8 mouse cellular contexts compared by ENCODE assay signal in genomic region chr6:124260198-124260931, GRCm38 (mm10). TPM values are rescaled to one million over a fixed set of nuclear protein-coding genes. Genes with fewer than 3 reads are reported as not detected.
A peak's percentile ranks its signal among the peaks of the same experiment; 100 is the strongest.
DNase-seq lines count a peak whose midpoint lies in the region; ATAC-seq and TF ChIP-seq lines count a peak whose summit lies in the region.

No protein-coding gene starts in this region.

- no peaks in the 10 kb centered on the region for H3K9me3 ChIP-seq in intestine, embryonic 15.5 days
- no peaks in the 10 kb centered on the region for H3K9me3 ChIP-seq in midbrain, embryonic 10.5 days (replicated peaks)

- no peak overlapping the region for H3K4me3 ChIP-seq in intestine, embryonic 15.5 days (replicated peaks)
- H3K4me3 ChIP-seq in midbrain, embryonic 10.5 days: no peak overlapping the region
- no peak overlapping the region for H3K4me3 ChIP-seq in small intestine, adult 2 months (ENCODE audit: low read depth, low read length)

- intact Hi-C loops in heart, postnatal 25 days (cut with DNase I): loop anchor here (2.0 kb wide), 1 partner anchor 330 kb away; no protein-coding TSS in a partner anchor
- intact Hi-C loops in left cerebral cortex, postnatal 14 days (cut with DNase I): loop anchor here (2.0 to 5.0 kb wide), 3 partner anchors 328 to 1598 kb away; no protein-coding TSS in a partner anchor

- H3K4me1 ChIP-seq in intestine, embryonic 15.5 days (replicated peaks): no peaks in the 10 kb centered on the region
- no peaks in the 10 kb centered on the region for H3K4me1 ChIP-seq in midbrain, embryonic 10.5 days
- no peaks in the 10 kb centered on the region for H3K4me1 ChIP-seq in small intestine, adult 2 months (ENCODE audit: control insufficient read depth, insufficient read depth, insufficient read length, low read length)

- no peak overlapping the region for H3K9ac ChIP-seq in intestine, embryonic 15.5 days

- peak; percentile 27 to 79 for DNase-seq in heart, adult 18-20 months
- DNase-seq in heart, postnatal 25 days (ENCODE audit: low spot score): no peak
- peak; percentile 9 for DNase-seq in cerebellum, adult 9-11 months
- peak; percentile 70 to 72 for DNase-seq in frontal cortex, postnatal 36 days (ENCODE audit: low spot score in 2 of 2)
- DNase-seq in left cerebral cortex, postnatal 14 days (ENCODE audit: low spot score in 2 of 2): peak; percentile 71 to 85
- DNase-seq in midbrain, embryonic 10.5 days (ENCODE audit: low spot score): peak; percentile 75

- TF ChIP-seq CTCF in small intestine, adult 2 months (IDR thresholded peaks at IDR 0.05; ENCODE audit: extremely low read depth, insufficient read length, insufficient replicate concordance, low read depth, low read length): peak; percentile 69; the same call in 1 of the 2 replicates

- 23% methylated on average over 12 of the region's 14 CpGs for WGBS in intestine, embryonic 15.5 days
- WGBS in midbrain, embryonic 10.5 days: 39% methylated on average over 9 of the region's 14 CpGs
- WGBS in small intestine, adult 2 months: 29% methylated on average over 10 of the region's 14 CpGs

- no peak for TF ChIP-seq POLR2A in small intestine, adult 2 months (IDR thresholded peaks at IDR 0.05; ENCODE audit: low read depth, low read length)

- H3K4me2 ChIP-seq in intestine, embryonic 15.5 days (replicated peaks): no peak overlapping the region

- peak; percentile 78 for ATAC-seq in intestine, embryonic 15.5 days

- no peak overlapping the region for H3K27ac ChIP-seq in intestine, embryonic 15.5 days
- no peak overlapping the region for H3K27ac ChIP-seq in midbrain, embryonic 10.5 days (replicated peaks)
- no peak overlapping the region for H3K27ac ChIP-seq in small intestine, adult 2 months (ENCODE audit: insufficient read depth, low read depth, low read length)

- no peaks in the 10 kb centered on the region for H3K36me3 ChIP-seq in intestine, embryonic 15.5 days
- no peaks in the 10 kb centered on the region for H3K36me3 ChIP-seq in midbrain, embryonic 10.5 days
- no peaks in the 10 kb centered on the region for H3K36me3 ChIP-seq in small intestine, adult 2 months (ENCODE audit: control insufficient read depth, insufficient read depth, low read length)

- no peaks in the 10 kb centered on the region for H3K27me3 ChIP-seq in intestine, embryonic 15.5 days (replicated peaks)
- no peaks in the 10 kb centered on the region for H3K27me3 ChIP-seq in midbrain, embryonic 10.5 days (ENCODE audit: low read depth, poor library complexity, severe bottlenecking)
- no peaks in the 10 kb centered on the region for H3K27me3 ChIP-seq in small intestine, adult 2 months (ENCODE audit: control insufficient read depth, insufficient read depth, low read length)

RNA-seq across cellular contexts. Expression of gene Vmn2r27, which starts 28.7 kb away (rescaled TPM):
- not detected for total RNA-seq in heart, adult 18-20 months (2021)
- not detected for total RNA-seq in heart, postnatal 25 days (2021)
- polyA plus RNA-seq in intestine, embryonic 15.5 days (2015; fragmentation: Nextera tagmentation; extraction: Ambion mirVana): not detected in 2 replicates
- total RNA-seq in left cerebral cortex, postnatal 14 days (2021): not detected
- not detected in 2 replicates for polyA plus RNA-seq in midbrain, embryonic 10.5 days (2016; fragmentation: Nextera tagmentation; extraction: Ambion mirVana)
- not detected in 2 replicates for polyA plus RNA-seq in small intestine, adult 2 months (2012; rRNA removed)

RNA-seq across cellular contexts. Expression of gene Cd163, which starts 44.1 kb away (rescaled TPM):
- total RNA-seq in heart, adult 18-20 months (2021): 10 to 100 TPM; 18.5 to 18.7 TPM
- 10 to 100 TPM; 16.4 to 20.0 TPM for total RNA-seq in heart, postnatal 25 days (2021)
- polyA plus RNA-seq in intestine, embryonic 15.5 days (2015; fragmentation: Nextera tagmentation; extraction: Ambion mirVana): 0.48 and 0.51 TPM in 2 replicates
- total RNA-seq in left cerebral cortex, postnatal 14 days (2021): 1 to 10 TPM; 2.5 to 4.7 TPM
- polyA plus RNA-seq in midbrain, embryonic 10.5 days (2016; fragmentation: Nextera tagmentation; extraction: Ambion mirVana): not detected in 2 replicates
- 0.06 and 0.39 TPM in 2 replicates for polyA plus RNA-seq in small intestine, adult 2 months (2012; rRNA removed)
